Mouse (Mus musculus): ENCODE measurements around the gene Mroh9.

Gene Mroh9

DNA sequence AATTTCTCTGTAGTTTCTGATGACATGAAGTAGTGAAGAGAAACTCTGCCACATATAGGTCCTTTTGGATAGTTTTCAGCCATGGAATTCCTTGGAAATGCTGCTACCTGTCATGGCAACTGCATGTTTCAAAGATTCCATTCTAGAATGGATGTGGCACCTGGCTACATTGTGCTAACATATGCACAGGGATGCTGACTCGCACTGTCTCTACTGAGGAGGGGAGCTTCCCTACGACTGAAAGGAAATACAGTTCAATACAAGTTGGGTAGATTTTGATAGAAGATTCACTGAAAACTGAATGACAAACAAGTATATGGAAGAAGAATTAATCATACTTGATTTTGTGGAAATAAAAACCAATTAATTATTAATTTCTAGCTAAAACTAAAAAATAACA, at the start of gene Mroh9:
Mroh9 (minus strand) TSS at position 101 of the 400 bp plus-strand sequence.
- in situ Hi-C loops (cut with MboI; ENCODE audit: low pct_unique_long_range_greater_than_20kb in 1 of 2, low sequenced_read_pairs in 2 of 2, unreplicated experiment in 1 of 2) = no loop called here

DNA sequence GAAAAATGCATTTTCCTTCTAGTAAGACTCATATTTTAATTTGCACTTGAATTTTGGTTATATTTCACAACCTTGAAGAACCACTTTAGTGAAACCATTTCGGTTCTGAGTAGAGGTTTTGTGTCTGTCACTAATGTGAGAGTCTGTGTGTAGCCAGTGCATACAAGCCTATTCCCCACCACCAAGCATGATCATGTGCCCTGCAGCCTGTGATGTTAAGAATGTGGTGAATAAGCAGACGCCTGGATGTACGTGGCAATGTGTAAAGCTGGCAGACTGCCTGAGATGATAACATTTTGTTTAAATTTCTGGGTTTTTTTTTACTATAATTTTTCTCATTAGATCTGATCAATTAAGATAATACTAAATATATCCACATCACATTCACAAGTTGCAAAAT, 44.5 kb upstream of the Mroh9 start:
- in situ Hi-C loops (cut with MboI; ENCODE audit: low pct_unique_long_range_greater_than_20kb in 1 of 2, low sequenced_read_pairs in 2 of 2, unreplicated experiment in 1 of 2) = no loop called here

DNA sequence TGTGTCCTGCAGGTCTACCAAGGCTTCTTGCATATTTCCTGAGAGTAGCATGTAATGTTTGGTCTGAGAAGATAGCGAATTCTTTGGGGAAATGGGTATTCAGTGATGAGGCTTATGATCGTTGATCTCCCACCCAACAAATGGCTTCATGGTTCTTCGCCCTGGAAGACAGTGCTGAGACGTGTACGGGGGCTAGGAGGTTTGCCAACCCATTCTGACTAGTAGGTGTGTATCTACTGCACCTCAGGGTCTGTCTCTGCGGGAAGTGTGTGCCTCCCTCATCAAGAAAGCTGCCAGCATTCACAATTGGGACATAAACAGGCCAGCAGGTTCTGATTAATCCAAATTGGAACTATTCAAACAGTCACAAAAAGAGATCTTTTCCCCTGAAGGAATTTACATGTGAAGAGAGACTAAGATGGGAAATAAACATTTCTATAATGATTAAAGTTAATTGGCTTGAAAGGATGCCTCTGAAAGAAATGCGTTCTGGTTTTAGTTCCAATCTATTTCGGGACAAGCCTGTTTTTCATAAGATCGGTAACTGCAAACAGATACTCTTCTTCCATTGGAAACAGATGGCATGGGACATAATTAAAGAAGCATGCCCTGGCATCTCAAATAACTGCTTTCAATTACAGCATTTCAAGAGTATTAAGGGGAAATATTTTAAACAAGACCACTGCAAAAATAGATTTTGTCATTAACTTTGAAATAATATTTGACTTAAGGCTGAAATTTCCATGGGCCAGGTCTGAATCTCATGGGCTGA, 43.8 kb upstream of the Mroh9 start:
- in situ Hi-C loops (cut with MboI; ENCODE audit: low pct_unique_long_range_greater_than_20kb in 1 of 2, low sequenced_read_pairs in 2 of 2, unreplicated experiment in 1 of 2) = no loop called here

DNA sequence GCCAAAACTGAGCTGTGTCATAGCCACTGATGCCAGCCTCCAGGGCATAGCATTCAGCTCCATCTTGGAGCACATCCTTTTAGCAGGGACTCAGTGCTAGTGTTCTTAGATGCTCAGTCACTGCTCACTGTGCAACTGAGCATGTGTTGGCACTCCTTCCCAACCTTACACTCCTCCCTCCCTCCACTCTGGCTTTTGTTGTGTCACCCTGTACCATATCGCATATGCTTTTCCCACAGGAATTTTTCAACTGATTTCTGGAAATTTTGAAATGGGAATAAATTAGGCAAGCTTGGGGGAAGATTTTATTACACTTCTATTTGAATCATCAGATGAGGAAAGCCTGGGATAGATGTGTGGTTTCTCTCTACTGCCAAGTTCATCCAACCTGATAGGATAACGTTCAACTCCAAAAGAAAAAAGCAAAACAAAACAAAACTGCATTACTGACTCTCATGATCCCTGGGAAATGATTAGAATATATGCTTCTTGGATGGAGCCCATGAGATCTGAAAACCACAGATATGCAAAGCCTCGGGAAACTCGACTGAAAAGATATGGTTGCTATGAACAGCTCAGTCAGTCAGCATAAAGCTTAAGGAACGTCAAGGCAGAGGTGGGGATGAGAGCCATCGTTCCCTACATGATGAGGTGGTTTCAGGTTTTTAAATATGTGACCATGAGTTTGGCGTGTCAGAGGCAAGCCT, 40.9 kb upstream of the Mroh9 start:
- in situ Hi-C loops (cut with MboI; ENCODE audit: low pct_unique_long_range_greater_than_20kb in 1 of 2, low sequenced_read_pairs in 2 of 2, unreplicated experiment in 1 of 2) = no loop called here

DNA sequence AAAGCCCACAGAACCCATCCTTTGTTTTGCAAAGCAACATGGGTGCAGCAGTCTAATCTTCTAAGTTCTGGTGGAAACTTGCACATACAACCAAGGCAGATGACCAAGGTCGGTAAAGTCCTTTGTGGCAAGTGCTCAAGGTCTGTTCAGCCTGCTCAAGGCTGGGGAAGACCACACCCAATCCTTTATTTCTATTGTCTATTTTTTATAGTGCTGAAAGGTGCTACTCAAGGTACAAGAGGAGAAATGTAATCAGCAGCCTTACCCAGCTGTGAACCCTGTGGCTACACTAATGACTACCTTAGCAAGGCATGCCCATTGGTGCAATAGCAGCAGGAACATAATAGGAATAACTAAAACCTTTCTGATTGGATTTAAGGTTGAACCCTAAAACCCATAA, 36.9 kb upstream of the Mroh9 start:
- in situ Hi-C loops (cut with MboI; ENCODE audit: low pct_unique_long_range_greater_than_20kb in 1 of 2, low sequenced_read_pairs in 2 of 2, unreplicated experiment in 1 of 2) = no loop called here

DNA sequence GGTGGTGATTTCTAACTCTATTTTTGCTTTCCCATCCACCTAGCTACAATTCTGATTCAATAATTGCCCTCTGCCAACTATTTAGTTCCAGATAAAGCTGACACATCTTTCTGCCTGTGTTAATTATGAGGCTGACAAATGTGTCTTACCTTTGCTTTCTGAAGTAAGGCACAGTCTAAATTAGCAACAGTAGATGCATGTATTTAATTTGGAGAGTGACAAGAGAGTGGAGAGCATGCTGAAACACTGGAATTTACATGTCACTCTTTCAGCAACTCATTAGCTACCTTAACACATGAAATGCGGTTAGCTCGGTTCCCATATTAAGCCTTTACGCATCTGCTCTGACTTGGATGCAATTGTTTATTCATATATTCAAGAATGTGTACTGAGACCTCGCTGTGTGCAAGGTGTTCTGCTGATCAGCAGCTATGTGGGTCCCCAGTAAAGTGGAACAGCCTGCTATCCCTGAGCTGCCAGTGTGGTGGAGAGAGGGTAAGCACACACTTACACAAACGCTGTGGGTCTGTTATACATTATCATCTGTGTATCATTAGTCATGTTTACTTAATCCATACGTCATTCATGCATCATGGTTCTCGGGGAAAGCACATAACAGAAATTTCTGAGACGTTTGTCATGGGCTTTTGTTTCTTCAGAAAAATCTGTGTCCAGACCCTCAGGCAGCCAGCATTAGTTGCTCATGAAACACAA, 28.1 kb upstream of the Mroh9 start:
- in situ Hi-C loops (cut with MboI; ENCODE audit: low pct_unique_long_range_greater_than_20kb in 1 of 2, low sequenced_read_pairs in 2 of 2, unreplicated experiment in 1 of 2) = no loop called here

DNA sequence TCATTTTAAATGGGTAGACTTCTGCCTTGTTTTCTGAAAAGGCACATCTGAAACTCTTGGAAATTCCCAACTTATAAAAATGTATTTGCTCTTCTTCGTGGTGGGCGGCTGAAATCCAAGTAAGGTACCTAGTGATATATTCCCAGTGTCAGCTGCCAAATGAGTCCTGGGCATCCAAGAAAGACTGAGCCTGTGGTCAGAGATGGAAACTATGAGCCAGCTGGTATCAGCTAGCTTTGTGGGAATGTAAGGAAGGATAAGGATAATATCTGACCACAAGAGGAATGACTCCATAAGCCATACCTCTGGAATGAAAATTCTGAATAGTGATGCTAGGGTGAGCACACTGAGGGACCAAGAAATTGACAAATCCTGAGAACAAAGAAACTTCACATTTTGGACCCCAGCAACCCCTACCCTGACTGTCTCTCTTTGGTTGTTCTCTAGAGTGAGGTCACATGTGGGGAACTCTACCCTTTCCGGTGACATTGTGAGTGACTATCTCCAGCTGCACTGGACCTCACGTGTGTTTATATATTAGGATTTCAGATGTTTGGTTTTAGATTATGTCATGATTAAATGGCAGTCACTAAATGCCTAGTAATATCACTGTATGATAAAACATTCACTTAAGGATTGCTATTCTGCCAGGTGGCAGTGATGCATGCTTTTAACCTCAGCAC, 27.2 kb upstream of the Mroh9 start:
- in situ Hi-C loops (cut with MboI; ENCODE audit: low pct_unique_long_range_greater_than_20kb in 1 of 2, low sequenced_read_pairs in 2 of 2, unreplicated experiment in 1 of 2) = no loop called here

DNA sequence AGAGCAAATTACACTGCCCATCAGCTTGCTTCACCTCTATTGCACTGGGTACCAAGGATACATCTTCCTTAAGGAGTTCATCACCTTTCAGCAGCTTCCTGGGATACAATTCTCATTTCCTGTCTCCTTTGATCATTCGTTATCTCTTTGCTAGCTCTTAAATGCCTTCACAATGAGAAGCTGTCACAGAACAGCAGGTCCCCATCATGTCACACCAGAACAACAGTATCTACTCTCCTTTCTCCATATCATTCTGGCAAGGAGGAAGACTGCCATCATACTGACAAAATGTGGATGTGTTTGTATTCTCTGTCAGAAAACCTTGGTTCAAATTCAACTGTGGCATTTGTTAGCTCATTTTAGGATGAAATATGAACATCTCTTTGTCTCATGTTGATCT, 19.5 kb upstream of the Mroh9 start:
- in situ Hi-C loops (cut with MboI; ENCODE audit: low pct_unique_long_range_greater_than_20kb in 1 of 2, low sequenced_read_pairs in 2 of 2, unreplicated experiment in 1 of 2) = no loop called here

DNA sequence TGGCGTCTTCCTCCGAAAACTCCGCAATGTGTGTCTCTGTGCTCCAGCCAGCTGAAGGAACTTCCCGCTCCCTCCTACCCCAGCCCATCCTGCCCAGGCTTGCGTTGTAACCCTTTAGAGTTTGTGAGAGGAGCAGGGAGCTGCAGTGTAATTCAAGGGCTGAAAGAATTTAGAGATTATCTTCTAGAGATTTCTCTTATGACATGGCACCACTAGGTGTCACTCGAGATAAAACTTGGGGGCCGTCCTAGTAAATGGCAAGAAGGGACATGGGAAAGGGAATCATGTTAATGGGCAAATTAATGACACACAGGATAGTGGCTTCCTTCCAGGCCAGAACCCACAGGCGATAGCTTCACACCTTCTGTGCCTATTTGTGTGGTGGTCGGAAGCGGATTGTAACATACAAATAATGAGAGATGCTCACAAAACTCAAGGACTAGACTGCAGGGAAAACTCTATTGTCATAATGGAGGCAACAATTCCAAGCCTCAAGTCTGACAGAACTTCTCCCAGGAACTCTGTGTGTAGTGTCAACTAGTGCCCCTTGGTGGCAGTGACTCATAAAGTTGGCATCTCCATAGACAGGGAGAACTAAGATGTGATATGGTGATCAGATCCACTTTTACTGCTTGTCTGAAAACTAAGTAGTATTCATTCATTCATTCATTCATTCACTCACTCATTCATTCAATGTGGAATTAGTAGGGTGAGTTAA, 6.1 kb upstream of the Mroh9 start:
- in situ Hi-C loops (cut with MboI; ENCODE audit: low pct_unique_long_range_greater_than_20kb in 1 of 2, low sequenced_read_pairs in 2 of 2, unreplicated experiment in 1 of 2) = no loop called here

DNA sequence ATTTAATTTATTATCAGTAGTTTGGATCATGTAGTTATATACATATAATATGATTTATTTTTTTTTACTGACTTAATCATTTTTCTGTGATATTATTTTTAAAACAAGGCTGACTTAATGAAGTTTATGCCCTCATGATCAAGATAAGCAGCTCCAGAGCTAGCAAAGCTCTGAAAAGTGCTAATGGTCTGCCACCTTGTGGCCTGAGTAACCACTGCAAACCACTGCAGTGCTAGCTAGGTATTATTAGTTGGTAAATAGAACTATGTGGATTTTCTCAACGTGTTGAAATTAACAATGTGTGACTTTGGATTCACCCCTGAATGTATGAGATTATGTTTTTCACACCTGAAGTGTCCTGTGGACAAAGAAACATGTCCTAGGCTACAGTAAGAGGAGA, 15.0 kb downstream of the Mroh9 start:
- in situ Hi-C loops (cut with MboI; ENCODE audit: low pct_unique_long_range_greater_than_20kb in 1 of 2, low sequenced_read_pairs in 2 of 2, unreplicated experiment in 1 of 2) = loop anchor here (25.0 kb wide), 2 partner anchors 183 to 283 kb away; partner anchors contain the start of gene Fmo2 (in 1 of the 2)

DNA sequence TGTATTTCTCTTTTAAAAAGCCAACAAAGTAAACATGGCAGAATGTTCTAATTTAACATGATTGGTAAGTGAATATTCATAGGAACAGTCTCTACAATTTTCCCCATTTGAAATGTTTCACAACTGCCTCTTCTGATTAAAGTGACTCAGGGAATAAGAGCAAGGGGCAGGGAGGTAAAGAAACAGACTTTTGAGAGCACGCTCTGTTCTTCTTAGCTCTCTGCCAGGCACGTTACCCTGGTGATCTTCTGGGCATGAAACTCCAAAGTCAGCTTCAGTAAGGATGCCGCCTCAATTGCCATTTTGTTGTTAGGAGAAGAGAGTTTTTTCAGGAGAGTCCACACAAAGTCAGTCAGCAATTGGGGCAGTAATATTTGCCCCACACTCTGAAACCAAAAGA, 25.1 kb downstream of the Mroh9 start:
- in situ Hi-C loops (cut with MboI; ENCODE audit: low pct_unique_long_range_greater_than_20kb in 1 of 2, low sequenced_read_pairs in 2 of 2, unreplicated experiment in 1 of 2) = loop anchor here (25.0 kb wide), 2 partner anchors 173 to 273 kb away; partner anchors contain the start of gene Fmo2 (in 1 of the 2)

DNA sequence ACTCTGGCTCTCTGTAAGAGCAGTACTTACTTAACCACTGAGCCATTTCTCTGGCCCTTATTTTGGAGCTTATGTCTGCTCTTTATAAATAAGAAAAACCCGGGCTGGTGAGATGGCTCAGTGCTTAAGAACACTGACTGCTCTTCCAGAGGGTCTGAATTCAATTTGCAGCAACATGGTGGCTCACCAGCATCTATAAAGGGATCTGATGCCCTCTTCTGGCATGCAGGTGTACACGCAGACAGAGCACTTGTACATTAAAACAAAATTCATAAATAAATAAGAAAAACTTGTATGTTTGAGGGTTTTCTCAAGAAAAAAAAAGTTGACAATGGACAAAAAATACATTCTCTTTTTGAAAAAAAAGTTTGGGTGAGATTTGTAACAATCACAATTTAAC, 28.1 kb downstream of the Mroh9 start:
- in situ Hi-C loops (cut with MboI; ENCODE audit: low pct_unique_long_range_greater_than_20kb in 1 of 2, low sequenced_read_pairs in 2 of 2, unreplicated experiment in 1 of 2) = loop anchor here (5.0 to 25.0 kb wide), 3 partner anchors 160 to 270 kb away; partner anchors contain the start of gene Fmo2 (in 2 of the 2)

DNA sequence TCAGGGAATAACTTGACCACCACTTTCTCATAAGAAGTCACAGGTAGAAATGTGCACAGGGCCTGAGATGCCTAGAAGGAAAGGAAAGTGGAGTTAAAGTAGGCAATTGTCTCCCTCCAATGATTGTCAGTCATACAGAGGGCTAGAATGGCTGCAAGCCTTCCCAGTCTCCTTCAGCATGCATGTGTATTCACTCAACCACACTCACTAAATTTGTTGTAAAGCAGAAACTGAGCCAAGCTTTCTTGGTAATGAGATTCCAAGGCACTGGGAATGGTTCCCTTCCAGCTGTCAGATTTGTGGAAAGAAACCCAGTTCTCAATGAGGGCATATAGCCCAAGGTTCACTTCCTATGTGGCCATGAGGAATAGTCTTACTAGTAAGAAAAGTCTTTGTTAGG, 29.8 kb downstream of the Mroh9 start:
- in situ Hi-C loops (cut with MboI; ENCODE audit: low pct_unique_long_range_greater_than_20kb in 1 of 2, low sequenced_read_pairs in 2 of 2, unreplicated experiment in 1 of 2) = loop anchor here (5.0 to 25.0 kb wide), 3 partner anchors 158 to 268 kb away; partner anchors contain the start of gene Fmo2 (in 2 of the 2)

DNA sequence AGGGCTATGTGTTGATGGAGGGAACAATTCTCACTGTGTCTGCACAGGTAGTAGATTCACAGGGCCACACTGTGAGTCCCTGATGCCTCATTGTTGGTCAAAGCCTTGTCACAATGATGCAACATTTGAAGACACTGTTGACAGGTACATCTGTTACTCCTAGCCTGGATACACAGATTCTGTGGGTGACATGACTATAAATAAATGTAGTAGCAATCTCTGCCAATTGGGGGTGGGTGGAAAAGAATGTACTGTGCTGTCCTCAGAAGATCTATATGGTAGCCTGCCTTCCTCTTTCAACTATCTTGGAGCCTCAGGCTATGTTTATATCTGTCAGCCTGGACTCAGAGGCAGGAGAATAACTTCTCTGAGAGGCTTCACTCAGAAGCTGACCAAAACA, 62.4 kb downstream of the Mroh9 start:
- in situ Hi-C loops (cut with MboI; ENCODE audit: low pct_unique_long_range_greater_than_20kb in 1 of 2, low sequenced_read_pairs in 2 of 2, unreplicated experiment in 1 of 2) = no loop called here

DNA sequence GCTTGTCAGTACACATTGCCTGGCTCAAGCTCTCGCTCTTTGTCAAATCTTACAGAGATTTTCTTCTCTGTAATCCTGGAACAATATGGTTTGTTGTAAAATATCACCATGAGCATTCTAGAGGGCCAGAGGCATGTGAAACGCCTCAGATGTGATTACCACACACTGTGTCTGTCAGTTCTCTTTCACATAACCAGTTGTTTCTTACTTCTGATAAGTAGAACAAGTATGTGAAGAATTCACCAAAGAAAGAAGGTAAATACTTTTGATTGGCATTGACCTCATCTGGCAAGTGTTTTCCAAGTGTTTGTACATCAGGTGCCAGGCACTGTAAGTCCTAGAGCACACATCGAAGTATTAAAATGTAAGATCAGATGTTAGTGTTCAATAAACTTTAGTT, 76.2 kb downstream of the Mroh9 start:
- in situ Hi-C loops (cut with MboI; ENCODE audit: low pct_unique_long_range_greater_than_20kb in 1 of 2, low sequenced_read_pairs in 2 of 2, unreplicated experiment in 1 of 2) = no loop called here

DNA sequence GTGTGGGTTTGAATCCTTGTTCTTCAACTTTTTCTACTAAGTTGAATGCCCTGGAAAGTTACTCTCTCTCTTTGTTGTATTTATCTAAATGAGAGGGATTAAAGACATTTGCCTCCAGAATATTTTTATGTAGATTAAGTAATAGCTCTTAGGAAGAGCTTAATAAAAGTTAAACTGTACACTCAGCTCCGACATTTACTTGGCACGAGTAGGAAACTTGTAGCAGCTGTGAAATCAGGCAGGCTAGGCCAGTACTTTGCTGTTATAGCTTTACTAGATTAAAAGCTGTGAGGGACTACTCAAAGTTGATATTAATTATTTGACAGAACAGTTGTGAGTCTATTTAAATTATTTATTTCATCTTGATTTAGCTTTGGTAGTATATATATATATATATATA, 82.0 kb downstream of the Mroh9 start:
- in situ Hi-C loops (cut with MboI; ENCODE audit: low pct_unique_long_range_greater_than_20kb in 1 of 2, low sequenced_read_pairs in 2 of 2, unreplicated experiment in 1 of 2) = no loop called here

DNA sequence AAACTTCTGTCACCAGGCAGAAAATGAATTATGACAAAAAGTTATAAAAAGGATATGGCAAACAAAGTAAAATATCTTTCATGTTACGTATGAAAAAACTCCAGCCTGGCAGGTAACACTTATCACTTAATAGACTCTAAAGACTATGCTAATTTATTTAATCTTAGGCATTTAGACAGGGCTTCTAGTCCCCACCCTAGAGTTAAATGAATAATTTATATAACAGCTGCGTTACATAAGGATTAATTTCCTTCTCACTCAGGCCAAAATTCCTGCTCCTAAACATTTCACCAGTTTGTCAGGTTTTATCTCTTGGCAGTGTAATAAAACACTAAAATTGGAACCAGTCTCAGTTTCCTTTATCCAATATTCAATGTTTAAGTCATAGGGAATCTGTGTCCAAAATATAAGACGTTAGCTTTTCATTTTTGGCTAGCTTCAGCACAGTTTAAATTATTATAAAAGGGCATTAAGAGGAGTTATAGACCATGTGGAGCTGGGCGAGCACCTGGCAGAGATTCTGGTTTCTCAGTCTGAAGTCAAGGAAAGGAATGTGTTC, 84.1 kb downstream of the Mroh9 start:
- in situ Hi-C loops (cut with MboI; ENCODE audit: low pct_unique_long_range_greater_than_20kb in 1 of 2, low sequenced_read_pairs in 2 of 2, unreplicated experiment in 1 of 2) = no loop called here

DNA sequence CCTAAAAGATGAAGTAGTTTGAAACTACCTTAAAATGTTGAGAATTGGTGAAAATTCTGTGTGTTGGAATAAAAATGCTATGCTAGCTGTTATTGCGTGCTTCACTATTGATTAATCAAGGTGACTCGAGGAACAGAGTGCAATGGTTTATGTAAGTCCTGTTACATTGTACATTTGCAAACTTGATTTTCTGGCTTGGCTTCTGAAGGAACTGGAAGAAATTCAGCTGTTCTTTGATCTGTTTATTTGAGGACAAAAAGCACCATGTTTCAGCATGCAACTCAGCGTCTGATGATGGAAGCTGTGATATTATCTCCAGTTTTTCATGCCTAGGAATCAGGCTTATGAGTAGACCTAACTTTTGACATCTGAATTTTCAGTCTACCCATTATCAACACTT, 97.9 kb downstream of the Mroh9 start:
- in situ Hi-C loops (cut with MboI; ENCODE audit: low pct_unique_long_range_greater_than_20kb in 1 of 2, low sequenced_read_pairs in 2 of 2, unreplicated experiment in 1 of 2) = no loop called here

Measured in mouse embryonic stem cell (cell line).